Mouse (Mus musculus): ENCODE measurements at regions not wholly inside any gene's neighbourhood (a gene's known extent, or its start where the extent isn't known, plus 50 kb on each side); places are given as distances from the start of the nearest gene placed in this dataset.
A peak's percentile ranks its signal among the peaks of the same experiment; 100 is the strongest.

GRCm38 (mm10) chr8:82265745-82266144 is 137.3 kb downstream of the Il15 start:
- TF ChIP-seq CTCF (IDR thresholded peaks at IDR 0.05) = no peak
- H3K4me3 ChIP-seq = no peak overlapping the region
- H3K27ac ChIP-seq = no peak overlapping the region
- no peak for DNase-seq
- intact Hi-C loops (cut with DNase I) = no loop called here

GRCm38 (mm10) chr8:82262196-82262595 is 140.8 kb downstream of the Il15 start:
- Histone ChIP-seq H3K4me3 (no peak overlapping the region), H3K27ac (no peak overlapping the region)
- intact Hi-C loops (cut with DNase I) = no loop called here
- no peak for TF ChIP-seq CTCF (IDR thresholded peaks at IDR 0.05)
- DNase-seq = no peak

- no peak for DNase-seq
- Histone ChIP-seq H3K27ac (no peak overlapping the region), H3K4me3 (no peak overlapping the region)
- TF ChIP-seq CTCF (IDR thresholded peaks at IDR 0.05) = no peak
- intact Hi-C loops (cut with DNase I) = no loop called here
Observed at GRCm38 (mm10) chr8:82260613-82261012, 142.4 kb downstream of the Il15 start.

- intact Hi-C loops (cut with DNase I) = no loop called here
- DNase-seq = no peak
- Histone ChIP-seq H3K27ac (no peak overlapping the region), H3K4me3 (no peak overlapping the region)
- no peak for TF ChIP-seq CTCF (IDR thresholded peaks at IDR 0.05)
Observed at GRCm38 (mm10) chr8:82255815-82256214, 147.2 kb downstream of the Il15 start.

GRCm38 (mm10) chr8:82252406-82252805 is 150.6 kb downstream of the Il15 start:
- no peak overlapping the region for H3K4me3 ChIP-seq
- no peak for TF ChIP-seq CTCF (IDR thresholded peaks at IDR 0.05)
- H3K27ac ChIP-seq = no peak overlapping the region
- DNase-seq = no peak
- intact Hi-C loops (cut with DNase I) = no loop called here

DNA sequence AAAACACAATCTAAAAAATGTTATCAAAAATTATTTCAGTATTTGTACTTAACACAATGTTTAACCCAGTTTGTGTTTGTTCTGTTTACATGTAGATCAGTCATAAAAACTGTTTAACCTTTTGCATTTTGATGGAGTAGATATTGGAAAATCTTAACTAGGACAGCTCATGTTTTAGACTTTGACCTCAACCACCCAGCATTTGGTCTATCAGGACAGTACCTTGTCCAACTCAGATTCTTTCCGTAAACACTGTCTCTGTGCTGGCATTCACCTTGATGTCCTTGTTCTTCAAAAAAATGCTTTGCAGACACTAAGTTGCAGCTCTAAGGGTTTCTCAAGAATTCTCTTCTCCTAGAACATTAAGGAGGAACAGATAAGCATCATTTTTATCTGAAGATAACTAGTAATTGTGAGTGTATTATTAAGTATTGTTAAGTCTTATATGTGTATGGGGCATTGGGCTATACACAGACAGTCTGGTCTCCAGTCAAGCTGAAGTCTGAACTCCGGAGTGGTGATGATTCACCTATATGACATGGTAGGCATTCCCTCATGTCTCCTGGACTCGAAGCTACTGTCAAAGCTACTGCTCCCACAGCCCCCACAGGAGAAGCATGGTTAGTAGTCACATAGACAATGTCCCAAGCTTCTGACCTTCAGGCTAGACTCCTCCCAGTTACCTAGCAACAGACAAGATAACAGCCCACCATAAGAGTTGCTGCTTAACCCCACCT is 153.0 kb downstream of the Il15 start:
- intact Hi-C loops (cut with DNase I) = no loop called here
- no peak for TF ChIP-seq CTCF (IDR thresholded peaks at IDR 0.05)

DNA sequence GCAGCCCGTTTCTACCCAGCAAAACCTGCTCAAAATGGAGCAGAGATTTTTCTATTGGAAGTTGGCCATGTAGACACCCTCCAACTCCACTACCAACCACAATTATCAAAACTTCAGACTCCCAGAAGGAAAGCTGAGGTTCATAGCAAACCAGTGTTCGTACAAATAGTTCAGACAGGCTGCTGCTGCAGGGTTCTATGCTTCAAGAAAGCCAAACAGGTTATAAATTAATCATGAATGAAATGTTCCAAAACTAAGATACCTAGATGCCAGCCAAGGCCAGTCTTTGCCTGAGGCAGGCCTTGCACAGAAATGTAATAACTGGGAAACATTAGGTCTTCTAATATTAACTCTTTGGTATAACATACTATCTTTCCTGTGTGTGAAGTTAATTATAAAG is 158.9 kb downstream of the Il15 start:
- no peak overlapping the region for H3K27ac ChIP-seq
- H3K4me3 ChIP-seq = no peak overlapping the region
- intact Hi-C loops (cut with DNase I) = no loop called here
- DNase-seq = no peak
- TF ChIP-seq CTCF (IDR thresholded peaks at IDR 0.05) = no peak

More for the DNA sequence above, 153.0 kb downstream of the Il15 start:
- Histone ChIP-seq H3K4me3 (no peak overlapping the region), H3K27ac (no peak overlapping the region)
- no peak for DNase-seq

DNA sequence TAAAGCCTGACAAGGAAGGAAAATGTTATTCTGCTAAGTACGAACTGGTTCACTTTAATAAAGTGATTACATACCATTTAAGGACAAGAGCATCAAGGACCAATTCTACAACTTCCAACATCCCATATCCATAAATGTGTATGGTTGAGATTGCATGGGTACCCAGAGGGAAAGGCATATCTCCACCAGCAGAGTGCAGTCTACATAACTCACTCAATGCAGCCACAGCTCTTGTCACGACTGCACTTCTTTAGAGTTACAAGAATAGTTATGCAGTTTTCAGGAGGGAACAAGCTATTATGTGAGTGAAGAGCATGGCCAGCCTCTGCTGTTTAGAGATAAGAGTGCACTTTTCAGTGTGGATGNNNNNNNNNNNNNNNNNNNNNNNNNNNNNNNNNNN is 173.1 kb downstream of the Il15 start:
- H3K27ac ChIP-seq = no peak overlapping the region
- H3K4me3 ChIP-seq = no peak overlapping the region
- intact Hi-C loops (cut with DNase I) = no loop called here
- no peak for DNase-seq
- peak; percentile 16; the same call in 1 of the 2 replicates for TF ChIP-seq CTCF (IDR thresholded peaks at IDR 0.05)

- DNase-seq = no peak
- intact Hi-C loops (cut with DNase I) = no loop called here
- H3K27ac ChIP-seq = no peak overlapping the region
- no peak overlapping the region for H3K4me3 ChIP-seq
- no peak for TF ChIP-seq CTCF (IDR thresholded peaks at IDR 0.05)
Observed at GRCm38 (mm10) chr8:82201746-82202145, 201.3 kb downstream of the Il15 start.

- no peak overlapping the region for H3K27ac ChIP-seq
- no peak for DNase-seq
- H3K4me3 ChIP-seq = no peak overlapping the region
- intact Hi-C loops (cut with DNase I) = no loop called here
- no peak for TF ChIP-seq CTCF (IDR thresholded peaks at IDR 0.05)
Observed at GRCm38 (mm10) chr8:82200176-82200575, 202.8 kb downstream of the Il15 start.

DNA sequence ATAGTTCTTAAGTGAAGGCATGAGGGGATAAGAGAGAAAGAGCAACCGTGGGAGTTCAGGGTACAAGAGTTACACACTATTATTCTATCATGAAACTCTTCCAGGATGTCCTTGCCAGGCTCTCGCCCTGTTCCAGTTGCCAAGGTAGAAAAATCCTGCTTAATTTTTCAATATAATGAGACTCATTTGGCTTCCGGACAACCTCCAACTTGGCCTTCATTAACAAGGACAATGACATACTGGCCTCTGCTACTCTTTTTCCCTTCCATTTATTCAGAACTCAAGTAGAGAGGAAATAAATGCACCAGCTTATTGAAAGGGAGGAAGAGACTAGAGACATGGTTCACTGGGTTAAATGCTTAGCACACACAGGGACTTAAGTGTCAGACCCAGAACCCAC is 206.5 kb downstream of the Il15 start:
- intact Hi-C loops (cut with DNase I) = no loop called here
- TF ChIP-seq CTCF (IDR thresholded peaks at IDR 0.05) = no peak
- DNase-seq = no peak
- no peak overlapping the region for H3K4me3 ChIP-seq
- no peak overlapping the region for H3K27ac ChIP-seq

DNA sequence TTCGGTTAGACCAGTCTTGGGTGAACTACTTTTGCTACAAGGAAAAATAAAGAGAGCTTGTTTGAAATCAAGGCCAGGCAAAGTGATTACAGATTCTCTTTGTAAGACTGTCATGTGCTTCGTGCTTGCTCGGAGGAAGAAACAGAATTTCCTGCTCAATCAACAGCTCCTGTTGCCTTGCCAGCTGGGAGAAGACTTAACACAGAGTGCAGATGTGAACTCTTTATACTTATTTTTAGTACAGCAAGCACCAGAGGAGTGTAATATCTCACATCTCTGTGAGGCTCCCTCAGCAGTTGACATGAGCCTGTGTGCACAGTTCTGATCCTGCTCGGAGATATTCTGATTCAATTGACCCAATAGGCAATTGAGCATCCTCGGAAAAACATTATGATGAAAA is 207.9 kb downstream of the Il15 start:
- DNase-seq = no peak
- intact Hi-C loops (cut with DNase I) = no loop called here
- Histone ChIP-seq H3K4me3 (no peak overlapping the region), H3K27ac (no peak overlapping the region)
- no peak for TF ChIP-seq CTCF (IDR thresholded peaks at IDR 0.05)

GRCm38 (mm10) chr8:82191011-82191410 is 212.0 kb downstream of the Il15 start:
- H3K27ac ChIP-seq = no peak overlapping the region
- DNase-seq = no peak
- intact Hi-C loops (cut with DNase I) = no loop called here
- H3K4me3 ChIP-seq = no peak overlapping the region
- no peak for TF ChIP-seq CTCF (IDR thresholded peaks at IDR 0.05)

GRCm38 (mm10) chr8:82187138-82187880 is 215.7 kb downstream of the Il15 start:
- intact Hi-C loops (cut with DNase I) = no loop called here
- DNase-seq = no peak
- TF ChIP-seq CTCF (IDR thresholded peaks at IDR 0.05) = no peak
- Histone ChIP-seq H3K27ac (no peak overlapping the region), H3K4me3 (no peak overlapping the region)

All from gastrocnemius, adult 2 months (tissue).